Mouse (Mus musculus) testis, adult 2 months (tissue): ENCODE data around the gene Psg22. TPM values are rescaled to one million over a fixed set of nuclear protein-coding genes. Genes with fewer than 3 reads are reported as not detected.
A peak's percentile ranks its signal among the peaks of the same experiment; 100 is the strongest.
"Not testable (repeated sequence)": the region's sequence is repeated elsewhere in the genome, so short reads cannot be mapped to it uniquely, and the experiment has no call there.

Experiments
- H3K27ac ChIP-seq: fragments of 200-500 bp; 2 replicates; pipeline ENCODE4 v1.5.1; 2012; ENCODE audit warnings: low read depth, low read length; ENCODE audit not compliant: control insufficient read depth, insufficient read depth
- H3K27me3 ChIP-seq: fragments of 200-500 bp; 2 replicates; pipeline ENCODE4 v1.6.1; 2012; ENCODE audit warnings: mild to moderate bottlenecking, low read length, moderate library complexity; ENCODE audit not compliant: control insufficient read depth, insufficient read depth
- H3K36me3 ChIP-seq: fragments of 200-500 bp; 2 replicates; pipeline ENCODE4 v1.6.1; 2012; ENCODE audit warnings: mild to moderate bottlenecking, low read length; ENCODE audit not compliant: control insufficient read depth, insufficient read depth
- H3K4me1 ChIP-seq: fragments of 200-500 bp; 2 replicates; pipeline ENCODE4 v1.6.1; 2012; ENCODE audit warnings: low read length; ENCODE audit not compliant: control insufficient read depth, insufficient read depth
- H3K4me3 ChIP-seq: fragments of 200-500 bp; 2 replicates; pipeline ENCODE4 v1.5.1; 2012; ENCODE audit warnings: low read depth, mild to moderate bottlenecking, low read length, moderate library complexity, mixed read lengths; ENCODE audit not compliant: control insufficient read depth
- CTCF ChIP-seq: fragments of 200-500 bp; IDR thresholded peaks from 2 replicates; pipeline ENCODE4 v1.5.1; 2012; ENCODE audit warnings: low read depth, mild to moderate bottlenecking, inconsistent platforms, low read length, moderate library complexity; ENCODE audit not compliant: control insufficient read depth, insufficient read depth, insufficient replicate concordance
- POLR2A ChIP-seq: fragments of 200-500 bp; IDR thresholded peaks from 2 replicates; pipeline ENCODE4 v1.6.1; 2012; ENCODE audit warnings: low read depth, mild to moderate bottlenecking, inconsistent platforms, low read length, moderate library complexity; ENCODE audit not compliant: control insufficient read depth
- polyA plus RNA-seq: library from polyadenylated mRNA; depleted of rRNA; stranded (reverse); fragments of >200 nt; gene quantifications from 2 replicates; pipeline ENCODE4 v1.2.3, GENCODE M21; 2012

The Psg22 gene
- polyA plus RNA-seq, 1 experiment = 0.21 TPM

DNA sequence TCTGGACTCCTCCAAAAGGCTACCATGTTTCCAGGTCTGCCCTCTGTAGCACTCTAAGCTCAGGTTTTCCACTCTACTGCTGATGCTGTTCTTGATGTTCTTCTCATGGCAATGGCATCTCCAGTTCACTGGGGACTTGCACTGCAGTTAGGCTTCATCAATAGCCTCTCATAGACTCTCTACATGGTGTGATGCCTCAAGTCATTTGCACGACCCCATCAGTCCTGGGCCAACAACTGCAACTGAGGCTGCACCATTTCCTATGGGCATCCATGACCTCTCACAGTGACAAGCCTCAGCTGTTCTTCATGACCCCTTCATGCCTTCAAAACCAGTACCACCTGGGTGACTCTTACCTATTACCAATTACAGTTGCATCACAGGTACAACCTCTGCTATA lies 10.5 kb downstream of the Psg22 start:
- Histone ChIP-seq H3K4me3 (no peak overlapping the region), H3K27me3 (no peaks in the 10 kb centered on the region), H3K4me1 (no peaks in the 10 kb centered on the region)

DNA sequence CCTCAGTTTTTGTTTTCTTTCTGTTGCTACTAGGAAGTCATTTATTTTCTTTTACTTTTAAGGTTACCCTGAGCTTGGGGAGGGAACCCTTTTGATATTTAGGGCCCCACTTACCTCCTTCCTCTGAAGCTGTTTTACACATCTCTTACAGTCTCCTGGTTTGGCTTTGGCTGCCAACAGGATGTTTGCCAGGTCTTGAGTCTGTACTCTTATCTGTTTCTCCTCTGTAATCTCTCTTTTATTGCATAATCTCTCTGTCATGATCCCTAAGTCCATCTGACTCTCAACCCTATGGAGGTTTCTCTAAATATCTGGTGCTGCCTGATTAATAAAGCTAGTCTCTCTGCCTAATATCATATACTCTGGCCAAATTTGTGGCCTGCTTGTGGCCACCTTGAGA lies 15.2 kb downstream of the Psg22 start:
- Histone ChIP-seq H3K36me3 (no peaks in the 10 kb centered on the region), H3K27ac (no peak overlapping the region), H3K27me3 (no peaks in the 10 kb centered on the region), H3K4me1 (no peaks in the 10 kb centered on the region), H3K4me3 (no peak overlapping the region)
- no peak for TF ChIP-seq POLR2A
- no peak for TF ChIP-seq CTCF

More for the DNA sequence above, 10.5 kb downstream of the Psg22 start:
- Histone ChIP-seq H3K36me3 (no peaks in the 10 kb centered on the region), H3K27ac (no peak overlapping the region)
- TF ChIP-seq CTCF (no peak), POLR2A (no peak)

DNA sequence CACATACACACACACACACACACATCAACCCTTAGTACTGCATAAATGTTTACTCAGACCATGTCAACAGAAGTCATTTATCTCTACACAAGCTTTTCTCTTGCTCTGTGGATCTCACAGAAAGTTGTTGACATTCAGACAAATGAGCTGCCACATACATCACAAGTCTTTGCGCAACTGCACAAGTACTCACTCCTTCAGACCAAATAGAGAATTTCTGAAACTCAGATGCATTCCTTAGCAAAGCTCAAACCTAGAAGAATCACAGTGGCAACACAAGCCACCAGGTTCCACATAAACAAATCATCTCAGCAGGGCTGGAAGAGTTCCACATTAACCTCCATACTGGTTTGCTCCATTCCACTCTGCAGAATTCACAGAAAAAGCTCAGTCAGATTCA lies 16.6 kb downstream of the Psg22 start:
- Histone ChIP-seq H3K27me3 (no peaks in the 10 kb centered on the region), H3K4me3 (no peak overlapping the region), H3K4me1 (no peaks in the 10 kb centered on the region), H3K27ac (no peak overlapping the region), H3K36me3 (no peaks in the 10 kb centered on the region)
- TF ChIP-seq CTCF (no peak), POLR2A (no peak)

DNA sequence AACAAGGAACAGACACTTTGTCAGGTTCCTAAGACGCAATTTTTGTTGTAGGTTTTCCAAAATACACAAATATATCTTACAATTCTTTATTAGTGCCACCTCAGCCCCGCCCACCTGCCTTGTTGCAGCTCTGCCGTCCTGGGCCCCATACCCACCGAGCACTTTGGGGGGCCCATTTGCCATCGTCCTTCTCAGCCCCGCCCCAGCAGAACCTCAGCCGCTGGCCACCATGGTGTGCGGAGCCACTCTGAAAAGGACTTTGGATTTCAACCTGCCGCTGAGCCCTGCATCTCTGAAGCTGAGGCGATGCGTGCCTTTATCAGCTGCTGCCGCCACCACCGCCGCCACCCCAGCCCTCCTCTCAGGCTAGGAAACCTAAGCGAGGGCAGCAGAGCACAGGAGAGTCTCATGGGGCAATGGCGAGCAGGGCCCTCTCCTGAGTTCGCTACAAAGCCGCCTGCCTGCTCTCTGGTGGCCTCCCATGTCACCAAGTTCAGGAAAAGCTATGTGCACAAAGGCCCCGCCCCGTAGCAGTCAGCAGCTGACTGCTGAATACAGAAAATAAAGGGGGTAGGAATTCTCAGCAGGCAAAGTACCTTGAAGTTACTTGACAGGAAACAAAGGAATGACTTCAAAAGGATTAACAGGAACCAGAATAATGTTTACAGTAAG lies 28.4 kb downstream of the Psg22 start:
- Histone ChIP-seq H3K27me3 (no peaks in the 10 kb centered on the region), H3K27ac (no peak overlapping the region), H3K4me3 (no peak overlapping the region), H3K36me3 (no peaks in the 10 kb centered on the region), H3K4me1 (no peaks in the 10 kb centered on the region)
- TF ChIP-seq CTCF (no peak), POLR2A (no peak)

DNA sequence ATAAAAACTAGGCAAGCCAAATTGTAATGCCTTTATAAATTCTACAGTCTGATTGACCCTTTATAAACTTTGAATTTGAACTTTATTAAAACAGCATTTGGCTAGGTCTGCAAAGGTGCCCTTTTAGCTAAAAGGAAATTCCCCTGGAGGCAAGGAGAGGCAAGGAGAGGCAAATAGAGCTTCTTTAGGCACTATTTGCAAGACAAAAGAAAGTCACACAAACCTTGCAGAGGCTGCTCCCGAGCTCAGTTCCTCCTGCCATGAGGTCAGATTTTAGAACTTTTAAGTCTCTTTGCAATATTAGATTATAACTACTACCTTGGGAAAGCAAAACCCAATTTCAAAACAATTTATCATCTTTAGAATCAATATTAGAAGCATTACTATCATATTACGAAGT lies 29.5 kb downstream of the Psg22 start:
- not testable (repeated sequence) for H3K4me1 ChIP-seq, H3K27ac ChIP-seq, H3K36me3 ChIP-seq, H3K4me3 ChIP-seq, H3K27me3 ChIP-seq

DNA sequence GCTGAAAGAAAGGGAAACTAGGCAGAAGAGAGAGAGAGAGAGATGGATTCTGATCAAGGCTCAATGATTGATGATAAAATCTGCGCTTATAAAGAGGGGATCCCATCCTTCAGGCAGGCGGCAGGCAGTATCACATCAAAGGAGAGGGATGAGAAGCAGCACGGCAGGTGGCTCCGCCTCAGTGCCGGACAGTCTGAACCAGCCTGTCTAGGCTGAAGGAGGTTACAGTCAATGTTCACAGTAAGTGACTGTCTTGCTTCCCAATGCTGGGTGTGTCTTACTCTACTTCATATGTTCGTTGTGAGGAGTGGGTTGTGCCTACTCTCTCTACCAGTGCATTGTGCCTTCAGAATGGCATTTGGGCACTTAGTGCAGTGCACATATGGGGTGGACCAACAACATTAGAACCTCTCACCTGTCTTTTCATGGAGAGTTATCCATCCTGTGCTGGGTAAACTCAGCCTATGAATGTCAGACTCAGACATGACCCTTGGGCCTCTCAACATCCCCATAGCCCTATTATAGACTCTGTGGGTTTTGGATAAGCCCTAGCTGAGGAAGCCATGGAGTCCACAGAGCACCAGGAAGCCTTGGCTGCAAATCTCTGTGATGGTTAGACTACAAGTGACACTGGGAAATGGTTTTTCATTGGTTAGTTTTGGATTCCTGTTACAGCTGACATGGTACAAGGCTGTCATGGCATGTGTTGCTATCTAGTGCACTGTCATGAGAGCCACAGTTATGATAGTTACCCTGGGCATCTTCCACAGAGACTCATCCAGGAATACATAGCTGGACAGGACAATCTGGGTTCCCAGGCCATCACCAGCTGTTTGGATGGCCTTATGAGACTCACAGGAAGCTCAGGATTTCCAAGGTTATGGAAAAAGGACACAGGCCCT lies 31.4 kb downstream of the Psg22 start:
- Histone ChIP-seq H3K27ac (no peak overlapping the region), H3K27me3 (no peaks in the 10 kb centered on the region), H3K36me3 (no peaks in the 10 kb centered on the region), H3K4me1 (no peaks in the 10 kb centered on the region), H3K4me3 (no peak overlapping the region)
- TF ChIP-seq CTCF (no peak), POLR2A (no peak)

DNA sequence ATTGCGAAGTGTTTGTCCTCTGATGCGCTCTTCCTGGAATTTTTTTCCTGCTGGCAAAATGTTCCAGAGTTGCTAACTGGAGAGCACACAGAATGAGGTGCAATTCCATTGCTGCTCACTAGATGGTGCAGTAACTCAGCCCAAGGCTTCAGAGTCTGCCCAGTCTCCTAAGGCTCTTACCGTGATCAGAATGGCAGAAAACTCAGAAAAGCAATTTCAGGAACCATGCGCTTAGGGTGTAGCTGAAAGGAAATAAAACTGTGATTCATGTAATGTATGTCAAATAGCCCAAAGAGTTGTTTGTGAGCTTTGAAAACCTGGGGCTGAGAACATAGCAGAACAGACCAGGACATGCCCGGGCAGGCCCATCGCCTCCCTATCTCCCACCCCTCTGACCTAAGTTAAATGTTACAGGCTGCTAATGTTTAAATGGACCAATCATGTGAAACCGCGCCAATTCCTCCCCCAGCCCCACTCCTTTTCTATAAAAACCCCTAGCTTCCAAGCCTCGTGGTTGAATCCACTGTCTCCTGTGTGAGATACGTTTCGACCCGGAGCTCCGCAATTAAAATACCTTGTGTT lies 32.1 kb downstream of the Psg22 start:
- TF ChIP-seq CTCF = peak; percentile 46; the same call in 1 of the 2 replicates
- H3K27me3 ChIP-seq, H3K36me3 ChIP-seq, H3K4me1 ChIP-seq, H3K27ac ChIP-seq, H3K4me3 ChIP-seq: not testable (repeated sequence)

DNA sequence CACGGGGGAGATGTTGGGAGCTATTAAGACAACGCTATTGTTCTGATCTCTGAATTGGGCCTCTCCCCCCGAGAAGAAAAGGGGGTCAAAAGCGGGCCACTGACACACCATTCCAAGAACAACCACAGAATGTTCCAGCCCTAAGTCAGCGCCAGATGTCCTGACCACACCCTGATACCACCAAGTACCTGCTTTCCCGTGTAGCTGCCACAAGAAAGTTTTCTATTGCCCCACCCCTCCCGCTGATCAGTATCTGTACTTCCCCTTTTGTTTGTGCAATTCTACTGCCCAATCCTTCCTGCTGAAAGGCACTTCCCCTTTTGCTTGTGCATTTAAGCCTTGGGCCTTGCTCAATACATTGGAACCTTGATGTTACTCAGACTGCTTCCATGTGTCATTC lies 42.3 kb downstream of the Psg22 start:
- H3K27me3 ChIP-seq, H3K4me3 ChIP-seq, H3K4me1 ChIP-seq, H3K27ac ChIP-seq, H3K36me3 ChIP-seq: not testable (repeated sequence)

DNA sequence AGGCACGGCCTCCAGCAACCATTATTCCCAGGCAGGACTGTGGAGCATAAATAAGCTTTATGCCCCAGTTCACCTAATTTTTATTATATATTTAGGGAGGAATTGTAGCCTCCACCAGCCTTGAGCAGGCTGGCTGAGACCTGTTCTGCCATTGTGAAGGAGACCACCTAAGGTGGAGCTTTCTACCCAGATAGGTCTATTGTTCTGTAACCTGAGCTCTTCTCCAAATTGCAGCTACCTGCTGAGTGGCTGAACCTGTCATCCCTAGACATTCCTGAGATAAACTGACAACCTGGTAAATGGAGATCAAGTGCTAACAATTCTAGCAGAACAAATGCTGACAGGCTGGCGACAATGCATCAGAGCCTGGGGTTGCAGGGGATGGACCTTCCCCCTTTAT lies 45.0 kb downstream of the Psg22 start:
- H3K27me3 ChIP-seq, H3K36me3 ChIP-seq, H3K4me3 ChIP-seq, H3K4me1 ChIP-seq, H3K27ac ChIP-seq: not testable (repeated sequence)
